Mouse (Mus musculus) hematopoietic stem cell, adult 5-6 weeks (primary cell): Measurements from ENCODE around the gene Wdr26. TPM values are rescaled to one million over a fixed set of nuclear protein-coding genes. Genes with fewer than 3 reads are reported as not detected.
A peak's percentile ranks its signal among the peaks of the same experiment; 100 is the strongest.

Experiments used
- ATAC-seq, 2 experiments: fragments of 125-278 bp in 1 of 2; replicated peaks in 1 of 2; 2 replicates each; pipeline ENCODE4 v1.8.0; 2016 to 2017; ENCODE audit warnings: inconsistent platforms in 2 of 2, mild to moderate bottlenecking in 2 of 2, moderate number of reproducible peaks in 2 of 2, low read depth in 1 of 2, moderate TSS enrichment in 1 of 2; ENCODE audit not compliant: low FRiP score in 2 of 2, poor library complexity in 2 of 2, severe bottlenecking in 2 of 2, insufficient read depth in 1 of 2, low TSS enrichment in 1 of 2
- total RNA-seq: library from RNA; stranded (forward); fragments of 172-1452, 232-1000 nt; gene quantifications from 2 replicates; pipeline ENCODE4 v1.2.3, GENCODE M21; 2017

Wdr26 gene
- total RNA-seq, 1 experiment from 2014 or later = 95.9 TPM

DNA sequence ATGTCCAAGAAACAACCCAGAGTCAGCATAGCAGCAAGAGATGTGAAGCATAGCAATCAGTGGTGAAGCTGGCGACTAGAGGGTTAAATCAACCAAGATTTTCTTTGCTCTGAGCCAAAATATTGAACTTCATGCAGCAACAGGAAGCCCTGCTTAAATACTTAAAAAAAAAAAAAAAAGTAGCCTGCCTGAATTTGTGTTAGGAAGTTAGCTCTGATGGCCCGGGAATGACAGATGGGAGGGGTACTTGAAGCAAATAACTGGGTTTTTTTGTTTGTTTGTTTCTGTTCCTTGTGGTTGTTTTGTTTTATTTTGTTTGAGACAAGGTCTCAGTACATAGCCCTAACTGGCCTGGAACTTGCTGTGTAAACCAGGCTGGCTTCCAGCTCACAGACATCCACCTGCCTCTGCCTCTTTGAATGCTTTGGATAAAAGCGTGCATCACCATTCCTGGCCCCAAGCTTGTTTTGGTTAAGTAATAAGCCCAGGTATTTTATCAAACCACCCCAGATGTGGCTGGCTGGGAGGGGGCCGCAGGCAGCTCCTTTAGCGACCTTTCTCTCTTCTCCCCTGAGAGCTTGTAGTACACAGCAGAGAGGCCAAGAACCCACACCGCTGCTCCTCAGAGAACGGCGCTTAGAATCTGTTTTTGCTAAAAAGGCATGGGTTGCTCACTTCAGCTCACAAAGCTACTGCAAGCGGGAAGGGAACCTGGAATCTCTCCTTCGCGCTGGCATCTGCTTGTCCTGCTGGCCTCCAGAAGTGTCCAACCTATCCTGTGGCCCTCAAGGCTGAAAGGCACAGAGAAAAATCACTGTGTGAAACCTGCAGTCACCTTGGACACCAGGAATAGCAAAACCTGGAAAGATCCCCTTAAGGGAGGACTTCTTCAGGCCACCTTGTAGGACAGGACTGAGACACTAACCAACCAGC, 34.0 kb upstream of the Wdr26 start:
- no peak for ATAC-seq

DNA sequence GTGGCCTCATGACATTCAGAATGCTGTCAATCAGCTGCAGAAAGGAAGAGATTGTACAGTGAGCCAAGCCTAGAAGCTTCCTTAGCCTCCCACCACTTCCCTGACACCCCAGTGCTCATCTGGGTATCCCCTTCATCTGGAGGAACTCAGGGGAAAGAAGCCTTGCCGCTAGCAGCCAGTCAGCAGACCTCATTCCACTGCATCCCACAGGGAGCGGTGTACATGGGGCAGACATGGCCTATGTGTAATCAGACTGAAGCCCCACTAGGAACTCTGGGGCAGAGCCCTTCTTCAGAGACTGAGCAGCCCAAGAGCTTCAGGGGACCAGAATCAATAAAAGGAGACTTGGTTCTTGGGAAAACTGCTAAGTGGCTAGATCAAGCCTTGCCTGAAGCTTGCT, 33.3 kb upstream of the Wdr26 start:
- ATAC-seq = no peak

DNA sequence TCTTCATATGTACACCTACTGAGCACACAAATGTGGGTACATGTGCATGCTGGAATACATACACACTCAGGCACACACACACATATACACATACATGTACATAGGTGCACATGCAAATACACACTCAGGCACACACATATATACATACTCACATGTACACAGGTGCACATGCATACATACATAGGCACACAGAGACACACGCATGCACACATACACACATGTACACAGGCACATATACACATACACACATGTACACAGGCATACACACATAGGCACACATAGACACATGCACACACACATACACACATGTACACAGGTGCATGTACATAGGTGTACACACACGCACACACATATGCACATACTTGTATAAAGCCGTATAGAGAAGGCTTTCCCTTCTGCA, 29.4 kb upstream of the Wdr26 start:
- ATAC-seq = no peak

DNA sequence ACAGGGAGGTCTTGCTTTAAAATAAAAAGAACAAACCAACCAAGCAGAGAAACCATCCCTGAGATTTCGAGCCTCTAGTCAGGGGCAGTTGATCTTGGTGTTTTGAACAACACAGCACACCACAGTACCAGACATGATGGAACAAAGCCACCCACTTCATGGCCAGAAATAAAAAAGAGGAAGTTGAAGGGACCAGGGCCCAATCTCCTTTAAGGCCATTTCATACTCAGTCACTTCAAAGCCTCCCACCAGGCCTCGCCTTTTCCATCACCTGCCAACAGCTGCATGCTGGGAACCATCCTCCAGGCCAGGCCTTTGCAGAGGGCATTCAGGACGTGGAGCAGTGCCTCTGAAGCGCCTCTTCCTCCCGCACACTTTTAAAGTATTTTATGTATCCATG, 25.5 kb upstream of the Wdr26 start:
- ATAC-seq = peak; percentile 62 to 79

DNA sequence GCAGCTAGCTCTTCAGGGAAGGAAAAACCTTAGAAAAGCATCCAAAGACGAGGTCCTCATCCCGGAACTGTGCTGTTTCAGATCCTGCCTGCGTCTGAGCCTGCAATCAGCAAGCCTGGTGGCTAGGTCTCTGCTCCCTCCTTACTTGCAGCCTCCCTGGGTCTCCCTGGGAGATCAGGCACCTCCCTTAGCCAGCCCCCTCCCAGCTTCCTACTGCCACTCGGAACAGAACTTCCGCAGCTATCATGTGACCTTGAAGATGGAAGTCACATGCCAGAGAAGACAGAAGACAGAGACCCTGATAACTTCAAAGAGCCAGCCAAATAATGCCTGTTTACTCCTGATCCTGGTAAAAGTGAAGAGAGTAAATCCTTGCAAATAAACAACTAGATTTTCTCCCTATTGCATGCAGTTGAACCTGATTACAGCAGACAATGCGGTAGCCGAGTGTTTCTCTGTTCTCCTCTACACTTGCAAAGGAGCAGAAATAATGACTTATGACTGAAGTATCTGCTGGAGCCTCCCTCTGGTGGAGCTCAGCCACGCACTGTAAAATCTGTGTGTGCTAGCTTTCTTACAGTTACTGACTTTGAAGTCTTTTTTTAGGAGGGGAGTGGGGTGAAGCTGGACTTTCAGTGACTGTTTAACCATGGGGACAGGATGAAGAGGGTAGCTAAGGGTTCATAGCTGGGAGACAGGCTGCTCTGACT, 22.7 kb upstream of the Wdr26 start:
- no peak for ATAC-seq

DNA sequence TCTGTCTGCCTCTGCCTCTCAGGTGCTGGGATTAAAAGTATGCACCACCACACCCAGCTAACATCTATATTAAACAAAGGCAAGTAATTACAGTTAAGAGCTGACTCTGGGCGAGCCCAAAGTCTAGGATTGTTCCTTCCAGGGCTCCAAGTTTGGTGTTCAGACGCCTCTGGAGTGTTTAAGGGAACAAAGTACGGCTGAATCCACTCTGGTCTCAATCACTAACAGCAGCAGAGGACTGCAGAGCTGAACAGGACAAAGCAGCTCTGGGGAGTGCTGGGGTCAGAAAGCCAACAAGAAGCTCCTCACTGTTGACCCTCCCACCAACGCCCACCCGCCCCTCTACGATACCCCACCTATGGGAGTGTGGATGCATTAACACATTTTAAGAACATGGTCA, 21.9 kb upstream of the Wdr26 start:
- ATAC-seq = no peak

DNA sequence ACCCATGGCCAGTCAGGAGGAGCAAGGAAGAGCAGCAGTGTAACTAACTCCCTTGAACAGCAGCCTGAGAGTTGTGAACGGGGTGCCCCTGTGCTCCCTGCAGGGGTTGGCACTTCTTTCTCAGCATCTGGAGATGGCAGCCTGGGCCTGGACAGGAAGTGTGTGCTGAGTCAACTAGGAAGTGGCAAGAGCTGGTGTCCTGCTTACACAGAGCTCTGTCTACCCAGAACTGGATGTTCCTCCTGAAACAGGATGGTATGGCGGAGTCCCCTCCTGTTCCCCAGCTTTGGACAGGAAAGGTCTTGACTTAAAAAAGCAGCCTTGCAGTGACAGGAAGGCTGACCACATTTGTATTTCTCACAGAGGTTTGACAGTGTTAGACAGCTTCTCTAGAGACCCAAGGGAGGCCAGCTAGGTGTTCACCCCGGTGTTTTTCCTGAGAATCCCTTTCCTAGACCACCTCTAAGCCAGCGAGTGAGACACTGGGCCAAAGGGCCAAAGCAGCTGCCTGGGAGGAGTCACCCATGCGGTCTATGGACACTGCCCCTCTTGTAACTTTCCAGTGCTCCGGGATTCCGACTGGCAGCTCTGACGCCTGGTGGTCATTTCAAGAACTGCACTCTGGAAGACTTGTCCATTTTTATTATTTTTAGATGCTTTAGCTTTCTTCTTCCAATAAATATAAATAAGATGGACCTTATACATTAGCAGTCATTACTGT, 20.7 kb upstream of the Wdr26 start:
- peak; percentile 79 to 86 for ATAC-seq

DNA sequence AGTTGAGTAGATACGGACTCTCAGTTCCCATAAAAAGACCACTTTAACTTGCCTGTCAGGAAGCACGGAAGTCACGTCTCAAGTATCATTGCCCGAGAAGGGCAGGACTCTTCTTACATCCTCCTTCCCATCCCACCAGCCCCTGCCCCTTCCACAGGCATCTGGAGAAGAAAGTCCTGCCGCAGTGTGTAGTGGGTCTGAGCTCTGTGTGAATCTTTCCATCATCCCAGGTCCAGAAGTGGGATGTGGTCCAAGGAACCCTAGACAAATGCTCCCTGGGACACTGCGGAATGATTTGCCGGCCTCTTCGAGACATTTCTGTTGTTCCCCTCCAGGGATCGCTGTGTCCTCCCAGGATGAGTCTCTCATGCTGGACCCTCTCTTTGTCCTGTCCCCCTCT, 20.0 kb upstream of the Wdr26 start:
- ATAC-seq = no peak

DNA sequence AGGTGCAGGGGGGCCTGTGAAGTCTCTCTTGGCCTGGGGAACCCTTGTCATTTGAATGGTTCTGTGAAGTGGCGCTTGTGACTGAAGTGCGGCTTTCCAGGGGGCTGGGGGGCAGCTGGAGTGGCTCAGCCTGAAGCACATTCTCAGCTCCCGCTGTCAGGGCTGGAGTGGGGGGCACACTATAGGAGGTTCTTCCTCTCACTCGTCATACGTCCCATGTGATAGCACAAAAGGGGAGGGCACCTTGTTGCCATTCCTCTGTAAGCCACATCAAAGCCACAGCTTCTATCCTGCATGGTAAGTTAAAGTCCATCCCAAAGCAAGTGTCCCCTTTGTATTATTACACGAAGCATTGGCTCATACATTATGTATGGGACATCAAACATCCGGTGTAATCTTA, 19.5 kb upstream of the Wdr26 start:
- ATAC-seq = no peak

DNA sequence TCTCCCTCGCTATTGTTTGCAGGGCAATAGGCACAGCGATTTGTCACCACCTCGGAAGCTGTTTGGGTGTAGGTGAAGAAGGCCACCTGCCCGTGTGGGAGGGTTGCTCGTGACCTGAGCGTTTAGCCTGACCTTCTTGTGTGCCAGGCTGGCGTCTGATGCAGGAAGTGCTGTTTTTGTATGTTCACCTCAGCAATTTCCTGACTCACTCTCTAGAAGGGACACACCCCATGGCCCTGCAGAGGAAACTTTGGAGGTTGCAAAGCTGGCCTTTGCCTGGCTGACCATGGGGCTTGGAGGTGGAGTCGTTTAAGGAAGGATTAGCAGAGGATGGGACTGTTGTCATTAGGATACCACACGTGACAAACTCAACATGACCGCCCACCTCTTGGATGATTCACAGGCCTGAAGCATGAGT, 18.9 kb upstream of the Wdr26 start:
- ATAC-seq = peak; percentile 18 to 46; a peak in 1 of 4 replicates

DNA sequence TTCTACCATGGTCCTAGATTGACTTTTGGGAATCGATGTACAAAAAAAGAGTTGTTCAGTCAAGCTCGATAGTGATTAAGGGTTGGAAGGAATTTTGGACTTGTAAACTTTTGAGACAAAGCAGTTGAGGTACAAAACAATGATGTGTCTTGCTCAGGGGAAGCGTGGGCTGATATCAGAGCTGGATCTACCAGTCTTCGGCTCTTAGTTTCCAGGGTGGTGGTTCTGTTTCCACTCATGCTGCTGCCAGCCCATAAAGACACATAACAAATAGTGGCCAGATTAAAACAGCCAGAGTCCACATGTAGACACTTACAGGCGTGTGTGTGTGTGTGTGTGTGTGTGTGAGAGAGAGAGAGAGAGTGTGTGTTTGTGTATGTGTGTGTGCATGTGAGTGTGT, 17.2 kb upstream of the Wdr26 start:
- no peak for ATAC-seq

DNA sequence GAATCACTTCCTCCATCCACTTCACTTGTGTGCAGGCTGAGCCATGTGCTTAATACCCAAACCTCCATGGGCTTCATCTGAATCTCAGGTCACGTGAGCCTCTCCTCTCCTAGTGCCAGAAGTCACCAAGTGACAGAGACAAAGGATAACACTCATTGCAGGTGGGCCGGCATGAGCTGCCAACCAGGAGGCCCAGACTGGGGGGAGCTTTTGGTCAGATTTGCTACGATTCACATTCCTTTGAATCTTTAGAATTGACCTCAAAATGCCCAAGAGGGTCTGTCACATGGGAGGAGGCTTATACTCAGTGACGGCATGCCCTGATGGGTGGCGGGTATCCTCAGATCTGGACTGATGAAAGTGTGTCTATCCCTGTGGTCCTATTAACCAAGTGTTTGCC, 16.8 kb upstream of the Wdr26 start:
- ATAC-seq = no peak

DNA sequence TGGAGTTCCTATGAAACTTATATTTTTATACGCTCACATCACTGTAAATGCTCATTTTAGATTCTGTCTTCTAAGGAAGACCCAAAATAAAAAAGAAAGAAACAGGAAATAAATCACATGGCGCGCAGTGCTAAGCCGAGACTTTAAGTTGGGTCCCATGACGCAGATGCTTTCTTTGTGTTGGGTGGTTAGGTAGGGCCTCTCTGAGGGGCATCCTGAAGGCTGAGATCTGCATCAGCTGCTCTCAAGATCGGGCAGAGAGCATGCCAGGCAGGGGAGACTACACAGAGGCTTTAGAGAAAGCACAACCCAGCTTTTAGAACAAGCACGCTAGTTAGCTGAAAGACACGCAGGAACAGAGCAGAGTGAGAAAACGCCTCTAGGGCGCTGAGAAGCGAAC, 16.0 kb upstream of the Wdr26 start:
- no peak for ATAC-seq

DNA sequence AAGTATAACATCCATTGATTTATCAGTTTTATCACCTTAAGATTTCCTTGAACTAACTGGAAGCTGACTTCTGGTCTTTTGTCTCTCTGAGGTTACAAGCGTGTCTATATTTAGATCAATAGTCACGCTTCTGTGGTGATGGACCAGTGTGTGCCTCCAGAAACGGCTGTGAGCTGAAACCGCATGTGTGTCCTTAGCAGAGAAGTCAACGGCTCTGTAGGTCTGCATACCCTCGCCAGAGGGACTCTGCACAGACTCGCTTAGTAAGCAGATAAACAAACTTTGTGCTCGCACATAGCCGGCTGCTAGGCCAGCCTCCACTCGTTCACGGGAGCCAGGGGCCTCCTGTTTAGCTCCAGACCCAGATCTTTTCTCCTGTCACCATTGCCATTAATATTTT, 15.0 kb upstream of the Wdr26 start:
- peak; percentile 66 to 74 for ATAC-seq

DNA sequence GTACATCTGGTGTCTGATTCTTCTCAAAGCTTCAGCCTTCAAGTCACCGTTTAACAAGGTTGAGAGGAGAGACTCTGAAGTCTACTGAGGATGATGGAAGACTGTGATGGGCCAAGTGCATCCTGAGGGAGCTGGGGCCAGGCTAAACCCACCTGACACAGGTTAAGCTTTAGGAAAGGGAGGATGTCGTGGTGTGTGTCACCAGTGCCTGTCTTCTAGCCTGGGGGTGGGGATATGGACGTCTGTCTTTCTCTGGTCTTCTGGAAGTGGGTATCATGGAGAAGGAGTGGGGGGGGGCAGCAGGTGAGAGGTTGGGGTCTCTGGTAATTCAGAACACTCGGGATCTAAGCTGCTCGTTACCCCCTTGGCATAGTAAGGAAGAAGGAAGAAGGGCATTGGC, 13.5 kb upstream of the Wdr26 start:
- no peak for ATAC-seq

DNA sequence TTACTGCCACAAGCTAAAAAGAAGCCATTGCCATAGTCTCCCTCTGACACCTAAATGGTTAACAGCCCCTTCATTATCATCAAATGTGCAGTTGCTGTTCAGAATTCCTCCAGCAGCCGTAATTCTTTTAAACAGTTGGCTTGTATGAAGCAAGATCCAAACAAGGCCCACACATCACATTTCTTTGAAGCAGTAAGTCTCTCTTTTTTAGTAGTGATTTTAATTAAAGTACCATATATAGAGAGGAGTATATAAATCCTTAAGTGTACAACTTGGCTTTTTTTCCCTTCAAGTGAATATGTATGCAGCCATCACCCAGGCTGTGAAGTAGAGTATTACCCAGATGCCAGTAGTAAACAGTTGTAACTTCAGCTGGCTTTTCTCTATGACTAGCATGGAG, 10.2 kb upstream of the Wdr26 start:
- no peak for ATAC-seq

DNA sequence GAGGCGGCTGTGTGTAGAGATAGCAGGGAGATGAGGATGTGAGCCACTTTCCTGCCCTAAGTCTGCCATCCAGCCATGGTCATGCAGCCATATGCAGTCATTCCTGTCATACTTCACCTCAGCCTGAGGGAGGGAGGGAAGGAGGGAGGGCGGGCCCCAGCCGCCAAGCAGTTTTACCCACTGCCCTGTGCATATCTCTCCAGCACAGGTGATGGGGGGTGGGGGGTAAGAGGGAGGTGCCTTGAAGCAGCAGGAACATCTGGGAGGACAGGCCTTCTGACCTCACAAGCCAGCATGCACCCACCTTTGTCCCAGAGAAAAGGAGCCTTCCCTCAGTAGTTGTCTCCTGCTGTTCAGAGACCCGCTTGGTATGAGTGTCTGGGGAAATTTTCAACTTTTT, 4.5 kb upstream of the Wdr26 start:
- ATAC-seq = no peak
